Mouse (Mus musculus) thymus, postnatal 25 days (tissue): Measurements from ENCODE around the gene 1500011B03Rik.

Experiments
- DNase-seq: peaks from one replicate; pipeline ENCODE4 v3.0.0; 2022

The 1500011B03Rik gene

GRCm38 (mm10) chr5:114779956-114780489 is 43.2 kb downstream of the 1500011B03Rik start:
- peak; percentile 42 for DNase-seq

DNA sequence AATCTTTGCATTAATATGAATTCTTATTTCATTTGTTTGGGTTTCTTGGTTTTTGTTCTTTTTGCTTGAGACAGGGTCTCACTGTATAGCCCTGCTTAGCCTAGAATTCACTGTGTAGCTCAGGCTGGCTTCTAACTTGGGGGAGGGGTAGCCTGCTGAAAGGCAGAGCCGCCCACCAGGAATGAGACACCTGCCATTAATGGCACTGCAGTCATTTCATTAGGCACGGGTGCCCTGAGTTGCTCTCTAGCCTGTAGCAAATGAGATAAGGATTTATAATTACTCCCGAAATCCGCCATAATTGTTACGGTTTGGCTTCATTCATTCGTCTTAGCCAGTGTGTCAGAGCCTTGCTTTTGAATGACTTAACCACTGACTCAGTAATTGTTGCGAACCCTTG is 47.1 kb downstream of the 1500011B03Rik start:
- DNase-seq: no peak

GRCm38 (mm10) chr5:114775056-114775979 is 48.0 kb downstream of the 1500011B03Rik start, which contains the start of gene Git2:
Gene Git2, minus strand, starts transcription at chr5:114775517.
- DNase-seq: peak; percentile 29

DNA sequence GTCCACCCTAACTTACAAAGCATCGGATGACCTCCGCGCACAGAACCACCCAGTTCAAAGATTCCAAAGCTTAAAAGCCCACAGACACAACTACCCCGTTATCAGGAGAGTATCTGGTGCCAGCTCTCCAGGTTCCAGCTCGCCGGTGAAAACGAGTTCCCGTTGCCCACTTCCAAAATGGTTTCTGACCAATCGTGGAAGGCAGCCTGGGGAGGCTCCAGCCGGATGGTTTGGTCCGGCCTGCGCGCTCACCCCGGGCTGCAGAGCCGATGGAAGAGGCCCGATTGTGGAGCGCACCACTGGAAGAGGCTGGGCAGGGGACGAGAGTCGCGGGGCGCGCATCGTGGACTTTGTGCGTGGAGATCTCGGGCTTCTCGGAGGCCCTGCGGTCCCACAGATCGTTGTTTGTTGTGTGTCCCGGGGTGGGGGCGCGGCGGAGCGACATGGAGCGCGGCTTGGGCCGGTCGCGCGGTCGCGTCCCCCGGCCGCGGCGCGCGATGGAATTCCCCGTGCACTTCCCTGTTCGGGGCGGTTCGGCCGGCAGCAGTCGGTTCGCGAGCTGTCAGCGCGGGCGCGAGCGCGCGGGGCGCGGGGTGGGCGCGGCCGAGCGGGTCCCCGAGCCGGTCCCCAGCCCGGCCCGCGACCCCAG is 48.7 kb downstream of the 1500011B03Rik start, which contains the start of gene Ankrd13a:
Ankrd13a (plus strand) TSS at position 275 of the 649 bp plus-strand sequence.
- peak; percentile 87 for DNase-seq

- peak; percentile 61 for DNase-seq
These were observed 49.5 kb downstream of the 1500011B03Rik start for GRCm38 (mm10) chr5:114773780-114774179.

DNA sequence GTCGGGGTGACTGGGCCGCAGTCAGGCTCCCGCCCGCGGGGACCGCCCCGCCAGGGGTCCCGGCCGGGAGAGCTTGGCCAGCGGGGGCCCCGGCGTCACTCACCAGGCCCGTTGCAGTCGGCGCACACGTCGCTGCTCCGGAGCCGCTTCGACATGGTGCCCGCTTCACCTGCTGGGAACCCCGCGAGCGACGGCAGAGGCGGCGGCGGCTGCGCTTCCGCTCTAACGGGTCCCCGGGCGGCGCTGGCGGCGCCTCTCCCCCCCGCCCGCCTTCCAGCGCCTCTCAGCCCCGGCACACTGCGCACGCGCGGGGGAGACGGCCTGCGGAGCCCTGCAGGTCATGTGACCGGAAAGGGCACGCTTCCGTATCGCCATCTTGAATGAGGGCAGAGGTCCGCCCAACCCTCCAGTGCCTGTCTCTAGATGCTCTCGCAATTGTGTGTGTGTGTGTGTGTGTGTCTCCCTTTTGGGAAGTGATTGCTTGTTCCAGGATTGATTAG is 50.0 kb downstream of the 1500011B03Rik start:
- peak; percentile 98 for DNase-seq

DNA sequence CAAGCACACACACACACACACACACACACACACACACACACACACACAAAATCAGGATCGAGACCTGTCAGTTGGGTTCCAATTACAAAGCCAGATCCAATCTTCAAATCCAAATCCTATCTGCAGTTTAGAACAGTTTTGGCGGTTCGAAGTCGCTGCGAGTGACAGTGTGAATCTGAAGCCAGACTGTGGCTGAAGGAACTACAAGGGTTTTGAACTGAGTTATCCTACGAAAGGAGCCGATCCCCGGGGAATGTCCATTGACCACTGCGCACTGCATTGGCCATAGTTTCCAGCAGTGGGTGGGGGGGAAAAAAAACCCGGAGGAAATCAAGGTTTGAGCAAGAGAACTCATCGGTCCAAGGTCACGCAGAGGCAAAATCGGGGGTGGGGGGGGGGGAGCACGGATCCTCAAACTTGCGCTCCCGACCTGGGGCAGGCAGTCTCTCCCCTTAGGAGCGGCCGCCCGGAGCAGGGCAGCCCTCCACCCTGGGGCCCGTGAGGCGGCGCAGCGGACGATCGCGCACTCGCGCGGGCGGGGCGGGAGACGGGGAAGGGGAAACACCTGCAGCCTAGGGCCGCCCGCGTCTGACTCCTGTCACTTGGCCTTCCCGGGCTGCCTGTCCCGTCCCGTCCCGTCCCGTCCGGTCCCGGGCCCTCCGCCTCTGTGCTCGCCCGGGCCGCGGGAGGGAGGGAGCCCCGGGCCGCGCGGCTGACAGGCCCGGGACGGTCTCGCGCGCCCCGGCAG is 50.6 kb downstream of the 1500011B03Rik start:
- DNase-seq: peak; percentile 85

DNA sequence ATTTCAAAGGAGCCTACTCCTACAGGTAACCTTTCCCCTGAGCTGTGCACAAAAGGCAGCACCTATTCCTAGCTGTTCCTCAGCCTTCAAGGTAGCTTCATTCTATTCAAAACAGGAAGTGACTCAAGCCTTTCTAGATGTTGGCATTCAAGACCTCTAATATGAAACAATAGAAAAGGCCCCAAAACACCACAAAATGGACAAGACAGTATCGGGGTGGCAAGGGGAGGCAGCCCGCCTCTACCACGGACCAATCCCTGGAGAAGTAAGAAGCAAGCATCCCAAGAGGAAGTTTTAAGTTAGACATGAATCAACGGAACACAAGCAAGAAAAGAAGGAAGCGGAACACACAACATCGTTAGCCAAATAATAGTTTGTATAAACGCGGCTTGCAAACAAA is 51.5 kb downstream of the 1500011B03Rik start:
- DNase-seq: peak; percentile 25

DNA sequence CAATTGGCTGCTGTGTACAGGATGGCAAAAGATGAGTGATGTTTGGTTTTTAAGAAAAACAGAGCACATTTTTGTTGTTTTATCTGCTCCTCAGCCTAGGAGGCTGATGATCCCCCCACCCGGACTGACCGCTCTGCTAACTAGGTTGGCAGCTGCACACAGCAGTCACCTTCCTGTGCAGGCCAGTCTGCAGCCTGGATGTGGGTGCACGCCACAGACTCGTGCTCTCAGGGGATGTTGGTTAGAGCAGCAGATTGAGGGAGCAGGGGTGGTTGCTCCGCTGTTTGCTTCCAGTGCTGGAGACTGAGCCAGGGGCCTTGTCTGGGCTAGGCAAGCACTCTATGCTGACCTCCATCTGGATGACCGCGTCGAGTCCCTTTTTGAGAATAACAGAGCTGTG is 53.5 kb downstream of the 1500011B03Rik start:
- peak; percentile 59 for DNase-seq

DNA sequence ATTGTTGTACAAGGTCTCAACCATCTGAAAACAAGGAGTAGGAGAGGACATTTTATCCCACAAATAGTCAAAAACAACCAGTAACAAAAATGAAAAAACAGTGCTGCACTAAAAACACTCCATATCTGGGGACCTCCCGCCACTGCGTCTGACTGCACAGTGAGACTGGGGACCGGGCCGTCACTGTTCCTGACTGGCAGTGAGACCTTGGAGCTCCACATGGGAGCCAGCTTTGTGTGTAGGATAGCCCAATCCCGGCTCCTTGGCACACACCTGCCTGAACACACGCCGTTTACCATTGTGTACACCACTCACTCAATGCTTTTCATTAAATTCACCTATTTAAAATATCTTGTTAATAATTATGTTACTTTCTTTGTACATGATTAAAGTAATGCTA is 56.1 kb downstream of the 1500011B03Rik start:
- no peak for DNase-seq

GRCm38 (mm10) chr5:114766686-114767085 is 56.6 kb downstream of the 1500011B03Rik start:
- no peak for DNase-seq

GRCm38 (mm10) chr5:114764812-114765735 is 58.2 kb downstream of the 1500011B03Rik start:
- DNase-seq: peak; percentile 29

DNA sequence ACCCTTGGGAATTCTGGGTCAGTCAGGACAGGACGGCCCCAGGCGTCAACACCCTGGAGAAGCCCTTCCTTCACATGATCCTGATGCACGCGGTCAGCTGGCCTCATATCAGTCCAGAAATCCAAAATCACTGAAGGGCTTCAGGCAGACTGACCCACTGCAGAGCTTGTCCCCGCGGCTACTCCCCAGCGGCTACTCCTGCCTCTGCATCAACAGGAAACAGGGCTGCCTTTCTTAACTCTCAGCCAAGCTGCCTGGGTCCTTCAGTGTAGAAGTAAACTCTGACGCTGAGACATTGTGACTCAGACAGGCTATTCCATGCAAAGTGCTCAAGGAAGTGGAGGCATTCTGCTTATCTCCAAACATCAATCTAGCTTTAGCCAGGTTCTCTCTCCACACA is 61.3 kb downstream of the 1500011B03Rik start:
- DNase-seq: no peak

- no peak for DNase-seq
These were observed 63.7 kb downstream of the 1500011B03Rik start for GRCm38 (mm10) chr5:114759536-114760090.
